Mouse (Mus musculus) hindbrain, postnatal 0 days (tissue): ENCODE data around the gene Il10rb. TPM values are rescaled to one million over a fixed set of nuclear protein-coding genes. Genes with fewer than 3 reads are reported as not detected.

Source experiments
- ATAC-seq: fragments of 200-750 bp; cut with Nextera tagmentation; 2 replicates; pipeline ENCODE4 v1.8.0; 2017; ENCODE audit warnings: mild to moderate bottlenecking, moderate TSS enrichment, moderate library complexity
- DNase-seq: peaks from one replicate; pipeline ENCODE4 v3.0.0-alpha.2; 2015; ENCODE audit warnings: low spot score
- H3K27ac ChIP-seq: fragments of 300-500 bp; sonication (generic); 2 replicates; pipeline ENCODE4 v1.5.1; 2014; ENCODE audit warnings: mild to moderate bottlenecking
- H3K27me3 ChIP-seq: fragments of 300-500 bp; sonication (generic); 2 replicates; pipeline ENCODE4 v1.6.1; 2014; ENCODE audit warnings: low read length, mixed read lengths; ENCODE audit not compliant: insufficient read depth
- H3K36me3 ChIP-seq: fragments of 300-500 bp; sonication (generic); 2 replicates; pipeline ENCODE4 v1.6.1; 2014; ENCODE audit warnings: low read length, mixed read lengths; ENCODE audit not compliant: insufficient read depth
- H3K4me1 ChIP-seq: fragments of 300-500 bp; sonication (generic); 2 replicates; pipeline ENCODE4 v1.6.1; 2014; ENCODE audit warnings: antibody characterized with exemption, low read length, mixed read lengths; ENCODE audit not compliant: insufficient read depth
- H3K4me2 ChIP-seq: fragments of 300-500 bp; sonication (generic); 2 replicates; pipeline ENCODE4 v1.6.1; 2014; ENCODE audit warnings: low read depth, mild to moderate bottlenecking, low read length, moderate library complexity, mixed read lengths
- H3K4me3 ChIP-seq: fragments of 300-500 bp; sonication (generic); 2 replicates; pipeline ENCODE4 v1.5.1; 2014; ENCODE audit warnings: low read length
- H3K9ac ChIP-seq: fragments of 300-500 bp; sonication (generic); replicated peaks from 2 replicates; pipeline ENCODE4 v1.6.1; 2014; ENCODE audit warnings: mild to moderate bottlenecking, low read length, moderate library complexity, mixed read lengths
- H3K9me3 ChIP-seq: fragments of 300-500 bp; sonication (generic); 2 replicates; pipeline ENCODE4 v1.6.1; 2016; ENCODE audit warnings: low read length, mixed read lengths
- CTCF ChIP-seq: IDR thresholded peaks from 2 replicates; pipeline ENCODE4 v1.5.1; 2016; ENCODE audit warnings: antibody characterized with exemption, control low read depth, low read depth
- WGBS: fragments of 180-500 bp; shearing (Covaris S2); extraction: QIAGEN DNeasy Blood & Tissue Kit; methylation state at CpG from one replicate; pipeline ENCODE4 v1.1.7; 2014; 5-methylcytosine and 5-hydroxymethylcytosine counted together
- polyA plus RNA-seq: library from polyadenylated mRNA; unstranded; fragments of >200 nt; fragmentation: Nextera tagmentation; extraction: Ambion mirVana; gene quantifications from 2 replicates; pipeline ENCODE4 v1.2.1, GENCODE M21; 2015
- total RNA-seq: library from RNA; depleted of rRNA; stranded (reverse); fragments of >200 nt; gene quantifications from 2 replicates; pipeline ENCODE4 v1.2.3, GENCODE M21; 2014; rRNA removed

The Il10rb gene
- total and polyA plus RNA-seq, 2 experiments from 2014 or later: 7.1 to 14.8 TPM

- WGBS: 80% methylated on average over 6 of the region's 6 CpGs
- H3K4me2 ChIP-seq: no peak overlapping the region
These were observed 65.5 kb downstream of the Il10rb start for GRCm38 (mm10) chr16:91471481-91471880.

More at GRCm38 (mm10) chr16:91471481-91471880, 65.5 kb downstream of the Il10rb start:
- Histone ChIP-seq H3K4me1 (peaks cover 3% of the 10 kb centered on the region; the same call in 1 of the 2 replicates), H3K4me3 (no peak overlapping the region), H3K27me3 (no peaks in the 10 kb centered on the region), H3K9ac (no peak overlapping the region), H3K9me3 (no peaks in the 10 kb centered on the region), H3K36me3 (no peaks in the 10 kb centered on the region; the same call in 1 of the 2 replicates), H3K27ac (no peak overlapping the region)
- no peak for ATAC-seq
- no peak for TF ChIP-seq CTCF
- no peak for DNase-seq

Other genes with a start within 250 kb of the Il10rb start
- gene Olig2, start 180.7 kb upstream of the Il10rb start, total RNA-seq: 58.7 and 66.3 TPM in 2 replicates
- gene Olig2, start 180.7 kb upstream of the Il10rb start, polyA plus RNA-seq: 16.0 and 17.3 TPM in 2 replicates
- 240 and 249 TPM in 2 replicates for gene Olig1, start 136.4 kb upstream of the Il10rb start, total RNA-seq
- gene Olig1, start 136.4 kb upstream of the Il10rb start, polyA plus RNA-seq: 199 and 227 TPM in 2 replicates
- gene Ifnar2, start 33.4 kb upstream of the Il10rb start, total RNA-seq: 18.3 and 20.9 TPM in 2 replicates
- gene Ifnar2, start 33.4 kb upstream of the Il10rb start, polyA plus RNA-seq: 49.9 and 51.7 TPM in 2 replicates
- not detected in 2 replicates for gene Gm21970, start 14.4 kb upstream of the Il10rb start, total RNA-seq
- not detected in 2 replicates for gene Gm21970, start 14.4 kb upstream of the Il10rb start, polyA plus RNA-seq
- 53.1 and 60.5 TPM in 2 replicates for gene Ifnar1, start 79.1 kb downstream of the Il10rb start, total RNA-seq
- 33.6 and 34.1 TPM in 2 replicates for gene Ifnar1, start 79.1 kb downstream of the Il10rb start, polyA plus RNA-seq
- gene Ifngr2, start 140.9 kb downstream of the Il10rb start, total RNA-seq: 53.1 and 68.4 TPM in 2 replicates
- gene Ifngr2, start 140.9 kb downstream of the Il10rb start, polyA plus RNA-seq: 131 and 140 TPM in 2 replicates
- 79.6 and 93.3 TPM in 2 replicates for gene Tmem50b, start 191.6 kb downstream of the Il10rb start, total RNA-seq
- gene Tmem50b, start 191.6 kb downstream of the Il10rb start, polyA plus RNA-seq: 107 and 114 TPM in 2 replicates
- 1.7 and 5.3 TPM in 2 replicates for gene Dnajc28, start 212.9 kb downstream of the Il10rb start, total RNA-seq
- 2.9 and 3.8 TPM in 2 replicates for gene Dnajc28, start 212.9 kb downstream of the Il10rb start, polyA plus RNA-seq
- 40.9 and 50.2 TPM in 2 replicates for gene Gart, start 240.8 kb downstream of the Il10rb start, total RNA-seq
- 46.2 and 46.6 TPM in 2 replicates for gene Gart, start 240.8 kb downstream of the Il10rb start, polyA plus RNA-seq
- 246 and 254 TPM in 2 replicates for gene Son, start 241.3 kb downstream of the Il10rb start, total RNA-seq
- 95.3 and 97.2 TPM in 2 replicates for gene Son, start 241.3 kb downstream of the Il10rb start, polyA plus RNA-seq